Mouse (Mus musculus) megakaryocyte, adult 5-6 weeks (primary cell): ENCODE measurements around the gene Haghl. TPM values are rescaled to one million over a fixed set of nuclear protein-coding genes. Genes with fewer than 3 reads are reported as not detected.
"Not testable (repeated sequence)": the region's sequence is repeated elsewhere in the genome, so short reads cannot be mapped to it uniquely, and the experiment has no call there.

Source experiments
- ATAC-seq: 2 replicates; pipeline ENCODE4 v1.8.0; 2016; ENCODE audit warnings: mild to moderate bottlenecking, inconsistent platforms; ENCODE audit not compliant: poor library complexity, severe bottlenecking
- total RNA-seq, 2 experiments: library from RNA; stranded (forward) in 1 of 2; stranded (reverse) in 1 of 2; fragments of 153-499, 151-499 nt in 1 of 2; fragments of 221-1000, 200-1000 nt in 1 of 2; gene quantifications; 2 replicates each; pipeline versions ENCODE4 v1.2.3 to v1.2.4; 2015 to 2017

The Haghl gene
- total RNA-seq, 2 experiments from 2014 or later = 10.3 to 15.9 TPM

DNA sequence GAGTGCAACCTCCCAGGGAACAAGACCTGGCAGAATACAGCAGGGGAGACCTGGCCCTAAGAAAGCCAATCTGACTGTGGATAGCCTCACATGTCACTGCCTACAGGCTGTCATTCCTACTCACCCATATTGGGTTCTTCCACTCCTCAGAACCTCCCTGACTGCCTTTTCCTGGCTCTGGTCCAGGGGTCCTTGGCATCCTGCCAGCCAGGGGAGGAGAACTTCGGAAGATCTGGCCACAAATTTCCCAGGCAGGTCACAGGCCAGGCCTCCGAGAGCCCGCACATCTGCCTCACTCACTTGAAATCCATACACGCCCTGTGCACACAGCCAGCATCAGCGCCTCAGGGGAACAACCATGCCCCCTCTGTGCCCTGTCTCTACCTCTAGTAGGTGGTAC is 34.0 kb downstream of the Haghl start:
- ATAC-seq = no peak

DNA sequence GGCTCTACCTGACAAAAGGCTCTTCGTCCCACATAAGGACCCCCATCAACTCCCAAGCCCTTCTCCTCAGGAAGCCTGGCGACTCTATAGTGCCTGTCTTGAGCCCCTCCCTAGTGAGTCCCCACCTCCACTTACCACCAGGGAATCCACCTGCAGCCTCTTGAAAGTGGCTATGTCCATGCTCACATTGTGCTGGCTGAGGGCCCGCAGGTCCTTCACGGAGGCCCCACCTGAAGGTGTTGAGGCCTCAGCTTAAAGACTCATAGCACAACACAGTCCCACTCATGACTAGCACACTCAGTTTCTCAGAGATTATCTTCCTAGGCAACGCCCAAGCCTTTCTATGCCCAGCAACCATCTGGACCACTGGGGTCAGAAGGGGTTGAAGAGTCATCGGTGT is 36.2 kb downstream of the Haghl start:
- no peak for ATAC-seq

DNA sequence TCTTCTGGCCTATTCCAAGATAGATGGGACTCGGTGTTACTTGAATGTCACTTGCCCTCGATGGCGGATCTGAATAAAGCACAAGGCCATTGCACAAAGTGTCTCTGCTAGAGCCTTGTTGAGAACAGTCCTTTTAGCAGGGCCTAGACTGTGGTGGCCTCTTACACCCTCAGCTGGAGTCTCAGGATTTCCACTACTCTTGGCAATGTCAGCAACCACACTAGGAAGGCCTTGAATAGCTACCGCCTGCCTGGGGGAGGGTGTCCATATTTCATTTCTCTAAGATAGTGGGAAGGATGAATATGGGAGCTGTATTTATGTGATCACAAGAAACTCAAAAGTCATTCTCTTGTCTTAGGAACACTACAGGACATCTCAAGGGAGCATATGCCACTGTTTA is 37.2 kb downstream of the Haghl start:
- no peak for ATAC-seq

DNA sequence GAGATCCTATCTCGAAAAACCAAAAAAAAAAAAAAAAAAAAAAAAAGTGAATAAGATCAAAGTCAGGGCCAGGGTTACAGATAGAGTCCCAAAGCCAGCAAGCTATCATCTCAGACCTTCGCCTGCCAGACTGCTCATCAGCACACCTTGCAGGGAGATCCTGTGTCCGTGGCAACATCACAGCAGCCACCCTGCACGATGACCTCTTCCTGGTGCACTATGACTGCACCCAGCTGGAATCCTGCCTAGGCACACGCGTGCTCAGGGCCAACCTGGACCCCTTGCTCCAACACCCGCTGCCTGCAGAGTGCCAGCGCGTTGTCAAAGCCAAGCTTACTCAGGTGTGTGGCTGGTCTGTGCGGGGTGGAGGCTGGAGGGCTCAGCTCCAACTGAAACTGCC is 41.2 kb downstream of the Haghl start:
- no peak for ATAC-seq

DNA sequence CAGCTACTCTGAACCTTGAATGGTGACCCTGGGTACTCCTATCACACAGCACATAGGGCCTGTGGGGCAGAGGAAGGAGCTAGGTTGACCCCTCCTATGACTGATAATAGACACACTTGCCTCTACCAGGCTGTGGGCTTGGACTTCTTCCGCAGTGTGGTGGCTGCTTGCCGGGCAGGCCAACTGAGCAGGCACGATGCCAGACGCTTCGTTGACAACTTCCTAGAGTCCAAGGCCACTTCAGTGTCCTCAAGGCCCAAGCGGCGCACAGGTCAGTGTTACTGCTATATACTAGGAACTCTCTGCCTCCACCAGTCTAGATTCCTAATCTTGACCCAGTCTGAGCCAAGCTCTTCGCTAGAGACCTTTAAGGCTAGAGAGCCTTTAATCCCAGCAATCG is 41.6 kb downstream of the Haghl start:
- ATAC-seq = no peak

DNA sequence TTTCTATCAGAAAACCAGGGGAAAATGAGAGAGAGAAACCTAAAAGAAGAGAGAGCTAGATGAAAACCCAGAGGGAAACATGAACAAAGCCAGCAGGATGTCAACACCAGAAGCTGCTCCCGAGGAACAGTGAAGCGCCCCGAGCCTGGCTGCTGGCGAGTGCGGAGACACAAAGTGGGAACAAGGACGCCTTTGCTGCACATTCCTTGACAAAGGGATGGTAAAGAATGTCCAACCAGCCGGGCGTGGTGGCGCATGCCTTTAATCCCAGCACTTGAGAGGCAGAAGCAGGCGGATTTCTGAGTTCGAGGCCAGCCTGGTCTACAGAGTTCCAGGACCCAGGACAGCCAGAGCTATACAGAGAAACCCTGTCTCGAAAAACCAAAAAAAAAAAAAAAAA is 44.0 kb downstream of the Haghl start:
- not testable (repeated sequence) for ATAC-seq

DNA sequence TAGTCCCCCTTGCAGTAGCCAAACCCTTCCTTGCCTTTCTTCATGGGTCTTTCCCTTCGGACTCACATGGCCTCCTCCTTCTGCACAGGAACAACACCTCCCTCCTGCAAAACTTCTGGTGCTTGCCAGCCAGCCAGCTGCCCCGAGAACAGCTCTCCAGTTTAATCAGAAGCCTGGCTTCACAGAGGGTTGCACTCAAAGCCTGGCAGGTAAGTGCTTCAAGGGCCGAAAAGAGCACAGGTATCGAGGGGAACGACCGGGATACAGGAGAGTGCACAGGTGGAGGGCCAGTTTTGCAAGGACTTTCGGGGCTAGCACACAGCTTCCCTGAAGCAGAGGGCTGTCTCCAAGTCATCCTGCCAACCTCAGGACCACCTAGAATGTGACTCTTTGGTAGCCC is 46.6 kb downstream of the Haghl start:
- no peak for ATAC-seq

DNA sequence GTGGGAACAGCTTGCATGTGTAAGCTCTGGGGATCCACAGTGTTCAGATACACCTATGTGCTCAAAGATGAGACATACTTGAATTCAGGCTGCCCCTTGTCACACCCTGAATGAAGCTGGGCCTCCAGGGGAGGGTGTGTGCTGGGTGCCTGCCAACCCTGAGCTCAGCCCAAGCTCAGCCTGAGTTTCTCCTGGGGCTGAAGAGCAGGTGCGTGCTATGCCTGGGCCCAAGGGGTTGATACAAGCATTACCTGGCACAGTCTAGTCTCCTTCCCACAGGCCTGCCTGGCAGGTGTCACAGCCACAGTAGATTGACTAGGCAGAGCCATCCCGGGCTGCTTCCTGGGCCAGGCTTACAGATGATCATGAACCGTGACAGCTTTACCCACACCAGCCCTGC is 49.7 kb downstream of the Haghl start, which contains the start of gene Mslnl:
Gene Mslnl, plus strand, starts transcription at position 298 of the 400 bp plus-strand sequence.
- ATAC-seq = no peak

DNA sequence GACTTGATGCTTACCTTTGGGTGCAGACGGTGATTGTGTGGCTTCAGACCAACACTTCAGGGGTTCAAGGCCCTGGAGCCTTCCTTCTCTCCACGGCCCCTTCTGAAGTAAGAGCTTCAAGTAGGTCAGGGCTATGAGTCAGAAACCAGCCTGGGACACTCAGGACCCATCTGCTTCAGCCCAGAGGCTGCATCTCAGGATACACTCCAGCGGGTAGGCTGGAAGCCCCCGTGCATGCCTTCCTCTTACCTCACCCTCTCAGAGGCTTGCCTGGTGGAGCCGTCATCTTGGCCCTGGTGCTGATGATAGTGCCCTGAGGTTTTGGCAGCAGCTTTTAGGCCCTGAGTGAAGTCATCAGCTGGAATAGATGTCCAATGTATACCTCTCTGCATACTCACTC is 50.2 kb downstream of the Haghl start:
- no peak for ATAC-seq

DNA sequence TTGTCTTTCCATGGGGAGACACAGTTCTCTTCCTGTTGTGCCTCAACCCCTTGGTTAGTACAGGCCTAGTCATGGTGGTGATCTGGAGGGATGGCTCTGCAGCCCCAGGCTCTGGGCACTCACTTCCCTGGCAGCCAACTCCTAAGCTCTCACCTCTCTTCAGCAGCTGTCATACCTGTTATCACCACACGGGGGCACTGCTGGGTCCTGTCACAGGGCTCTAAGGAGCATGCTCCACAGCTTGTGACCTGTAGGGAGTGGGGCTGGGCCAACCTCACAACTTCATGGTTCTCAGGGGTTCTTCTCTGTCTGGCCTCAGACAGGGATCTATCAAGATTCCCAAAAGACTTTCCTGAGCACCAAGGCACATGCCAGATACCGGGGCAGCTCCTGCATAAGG is 53.4 kb downstream of the Haghl start:
- ATAC-seq = peak; percentile 51

Other genes with a start within 250 kb of the Haghl start
- not detected in 2 replicates for gene Sox8, start 215.0 kb downstream of the Haghl start, total RNA-seq (2015)
- not detected in 2 replicates for gene Sox8, start 215.0 kb downstream of the Haghl start, total RNA-seq (2017)
- 37.8 and 38.4 TPM in 2 replicates for gene Lmf1, start 206.6 kb downstream of the Haghl start, total RNA-seq (2015)
- gene Lmf1, start 206.6 kb downstream of the Haghl start, total RNA-seq (2017) = 16.7 and 17.0 TPM in 2 replicates
- gene Gng13, start 68.5 kb downstream of the Haghl start, total RNA-seq (2015) = not detected in 2 replicates
- not detected in 2 replicates for gene Gng13, start 68.5 kb downstream of the Haghl start, total RNA-seq (2017)
- 11.2 and 17.1 TPM in 2 replicates for gene Chtf18, start 58.3 kb downstream of the Haghl start, total RNA-seq (2015)
- gene Chtf18, start 58.3 kb downstream of the Haghl start, total RNA-seq (2017) = 19.9 and 21.8 TPM in 2 replicates
- 6.0 and 7.0 TPM in 2 replicates for gene Rpusd1, start 58.0 kb downstream of the Haghl start, total RNA-seq (2015)
- gene Rpusd1, start 58.0 kb downstream of the Haghl start, total RNA-seq (2017) = 3.9 TPM in 2 replicates
- 0.16 TPM in 1 of 2 replicates, not detected in the other for gene Mslnl, start 49.6 kb downstream of the Haghl start, total RNA-seq (2015)
- gene Mslnl, start 49.6 kb downstream of the Haghl start, total RNA-seq (2017) = not detected in 2 replicates
- gene Msln, start 31.3 kb downstream of the Haghl start, total RNA-seq (2015) = not detected in 2 replicates
- gene Msln, start 31.3 kb downstream of the Haghl start, total RNA-seq (2017) = not detected in 2 replicates
- gene Narfl, start 11.9 kb downstream of the Haghl start, total RNA-seq (2015) = 11.6 and 14.5 TPM in 2 replicates
- 12.8 and 28.3 TPM in 2 replicates for gene Narfl, start 11.9 kb downstream of the Haghl start, total RNA-seq (2017)
- gene Ccdc78, start 907 bp upstream of the Haghl start, total RNA-seq (2015) = not detected in 2 replicates
- gene Ccdc78, start 907 bp upstream of the Haghl start, total RNA-seq (2017) = 0.16 TPM in 1 of 2 replicates, not detected in the other
- gene Fam173a, start 7.2 kb upstream of the Haghl start, total RNA-seq (2015) = 69.7 and 85.6 TPM in 2 replicates
- gene Fam173a, start 7.2 kb upstream of the Haghl start, total RNA-seq (2017) = 17.7 and 36.5 TPM in 2 replicates
- gene AC134908.4, start 10.0 kb upstream of the Haghl start, total RNA-seq (2015) = 0.69 and 7.2 TPM in 2 replicates
- gene AC134908.4, start 10.0 kb upstream of the Haghl start, total RNA-seq (2017) = not detected in 2 replicates
- 2.6 and 3.2 TPM in 2 replicates for gene Metrn, start 11.5 kb upstream of the Haghl start, total RNA-seq (2015)
- gene Metrn, start 11.5 kb upstream of the Haghl start, total RNA-seq (2017) = 8.3 and 11.2 TPM in 2 replicates
- gene Fbxl16, start 23.4 kb upstream of the Haghl start, total RNA-seq (2015) = not detected in 2 replicates
- not detected in 2 replicates for gene Fbxl16, start 23.4 kb upstream of the Haghl start, total RNA-seq (2017)
- 4.6 and 6.9 TPM in 2 replicates for gene Wdr24, start 38.0 kb upstream of the Haghl start, total RNA-seq (2015)
- gene Wdr24, start 38.0 kb upstream of the Haghl start, total RNA-seq (2017) = 12.3 and 15.1 TPM in 2 replicates
- gene Jmjd8, start 43.2 kb upstream of the Haghl start, total RNA-seq (2015) = 6.0 and 7.7 TPM in 2 replicates
- gene Jmjd8, start 43.2 kb upstream of the Haghl start, total RNA-seq (2017) = 10.6 and 14.4 TPM in 2 replicates
- 48.4 and 54.7 TPM in 2 replicates for gene Stub1, start 47.7 kb upstream of the Haghl start, total RNA-seq (2015)
- 62.6 and 67.6 TPM in 2 replicates for gene Stub1, start 47.7 kb upstream of the Haghl start, total RNA-seq (2017)
- 0.98 and 1.4 TPM in 2 replicates for gene Rhbdl1, start 51.6 kb upstream of the Haghl start, total RNA-seq (2015)
- 0.55 and 0.69 TPM in 2 replicates for gene Rhbdl1, start 51.6 kb upstream of the Haghl start, total RNA-seq (2017)
- 0.07 TPM in 1 of 2 replicates, not detected in the other for gene Gm20683, start 56.1 kb upstream of the Haghl start, total RNA-seq (2015)
- gene Gm20683, start 56.1 kb upstream of the Haghl start, total RNA-seq (2017) = 0.33 TPM in 1 of 2 replicates, not detected in the other
- 14.0 and 15.6 TPM in 2 replicates for gene Rhot2, start 59.2 kb upstream of the Haghl start, total RNA-seq (2015)
- gene Rhot2, start 59.2 kb upstream of the Haghl start, total RNA-seq (2017) = 13.9 and 30.4 TPM in 2 replicates
- gene Wdr90, start 75.8 kb upstream of the Haghl start, total RNA-seq (2015) = 17.3 and 19.3 TPM in 2 replicates
- 7.8 and 9.5 TPM in 2 replicates for gene Wdr90, start 75.8 kb upstream of the Haghl start, total RNA-seq (2017)
- gene Mcrip2, start 83.1 kb upstream of the Haghl start, total RNA-seq (2015) = 1.8 and 3.5 TPM in 2 replicates
- gene Mcrip2, start 83.1 kb upstream of the Haghl start, total RNA-seq (2017) = 3.1 and 4.1 TPM in 2 replicates
- gene Mettl26, start 89.4 kb upstream of the Haghl start, total RNA-seq (2015) = 18.9 and 20.3 TPM in 2 replicates
- gene Mettl26, start 89.4 kb upstream of the Haghl start, total RNA-seq (2017) = 3.7 and 6.0 TPM in 2 replicates
- 1.0 and 1.6 TPM in 2 replicates for gene Wfikkn1, start 95.2 kb upstream of the Haghl start, total RNA-seq (2015)
- gene Wfikkn1, start 95.2 kb upstream of the Haghl start, total RNA-seq (2017) = 0.04 and 0.15 TPM in 2 replicates
- gene Rab40c, start 134.1 kb upstream of the Haghl start, total RNA-seq (2015) = 7.9 and 12.8 TPM in 2 replicates
- 9.1 and 16.1 TPM in 2 replicates for gene Rab40c, start 134.1 kb upstream of the Haghl start, total RNA-seq (2017)
- 44.2 and 45.2 TPM in 2 replicates for gene Pigq, start 159.3 kb upstream of the Haghl start, total RNA-seq (2015)
- 33.8 and 36.5 TPM in 2 replicates for gene Pigq, start 159.3 kb upstream of the Haghl start, total RNA-seq (2017)
- not detected in 2 replicates for gene Nhlrc4, start 159.3 kb upstream of the Haghl start, total RNA-seq (2015)
- gene Nhlrc4, start 159.3 kb upstream of the Haghl start, total RNA-seq (2017) = not detected in 2 replicates
- gene A930017K11Rik, start 166.9 kb upstream of the Haghl start, total RNA-seq (2015) = not detected in 2 replicates
- not detected in 2 replicates for gene A930017K11Rik, start 166.9 kb upstream of the Haghl start, total RNA-seq (2017)
- gene Capn15, start 200.1 kb upstream of the Haghl start, total RNA-seq (2015) = 9.1 and 10.4 TPM in 2 replicates
- 3.5 and 3.7 TPM in 2 replicates for gene Capn15, start 200.1 kb upstream of the Haghl start, total RNA-seq (2017)